Mouse (Mus musculus): ENCODE data around the gene Mrpl23. TPM values are rescaled to one million over a fixed set of nuclear protein-coding genes. Genes with fewer than 3 reads are reported as not detected.

Gene Mrpl23
- polyA plus RNA-seq, 1 experiment from 2014 or later: 20.3 TPM

DNA sequence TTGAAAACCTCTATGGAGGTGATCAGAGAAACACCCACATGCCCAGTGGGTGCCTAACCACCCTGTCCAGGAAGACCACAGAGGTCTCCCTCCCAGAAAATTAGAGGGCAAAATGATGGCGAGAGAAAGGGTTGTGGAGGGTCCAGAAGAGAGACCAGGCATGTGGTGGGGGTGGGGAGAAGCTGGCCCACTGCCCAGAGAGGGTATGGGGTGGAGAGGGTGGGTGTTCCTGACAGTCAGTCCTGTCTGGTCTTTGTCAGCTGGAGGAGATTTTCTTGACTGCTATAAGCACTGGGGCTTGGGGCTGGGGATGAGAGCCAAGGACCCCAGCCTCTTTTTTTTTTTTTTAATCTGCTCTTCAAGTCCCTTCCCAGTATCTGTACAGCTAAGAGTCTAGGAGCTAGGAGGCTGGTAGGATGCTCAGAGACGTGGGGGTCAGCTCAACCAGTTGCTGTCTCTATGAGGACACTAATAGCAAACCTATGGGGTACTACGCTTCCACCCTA, 41.7 kb downstream of the Mrpl23 start:
- no peak for ATAC-seq (ENCODE audit: insufficient read depth)
- no peak for TF ChIP-seq CTCF (IDR thresholded peaks at IDR 0.05; ENCODE audit: low read depth)
- Histone ChIP-seq H3K4me1 (ENCODE audit: insufficient read depth) (peaks cover 57% of the 10 kb centered on the region), H3K9me3 (ENCODE audit: low read depth, low read length) (no peaks in the 10 kb centered on the region), H3K27ac (ENCODE audit: low read depth) (peak overlapping the region; percentile 98), H3K27me3 (ENCODE audit: insufficient read depth, low read length) (no peaks in the 10 kb centered on the region), H3K4me2 (peak overlapping the region; percentile 38; the same call in 1 of the 2 replicates), H3K4me3 (ENCODE audit: low read depth, low read length) (no peak overlapping the region), H3K36me3 (ENCODE audit: insufficient read depth) (peaks cover 6% of the 10 kb centered on the region), H3K9ac (no peak overlapping the region; the same call in 1 of the 2 replicates)
- WGBS: 42% methylated on average over 3 of the region's 3 CpGs
- DNase-seq: no peak

DNA sequence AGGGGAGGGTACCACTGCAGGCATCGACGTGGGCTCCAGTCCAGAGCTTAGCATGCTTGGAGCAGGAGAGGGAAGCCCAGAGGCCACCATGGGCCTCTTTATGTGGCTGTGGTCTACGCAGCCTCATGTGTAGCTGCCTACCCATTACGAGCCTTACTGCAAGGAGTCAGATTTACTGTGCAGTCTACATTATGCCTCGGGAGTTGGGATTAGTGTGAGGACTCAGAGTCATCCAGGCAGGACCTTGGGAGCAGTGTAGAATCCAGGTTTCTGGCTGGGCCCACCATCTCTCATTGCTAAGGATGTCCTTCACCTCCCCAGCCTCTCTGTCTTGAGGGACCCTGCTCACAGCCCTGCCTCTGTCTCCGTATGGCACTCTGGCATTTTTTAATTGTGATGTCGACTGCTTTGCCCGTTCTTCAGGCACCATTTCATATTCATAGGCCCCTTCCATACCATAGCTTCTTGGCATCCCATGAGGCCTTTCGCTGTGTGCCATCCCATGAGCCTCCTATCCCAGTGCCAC, 42.4 kb downstream of the Mrpl23 start:
- no peak for ATAC-seq (ENCODE audit: insufficient read depth)

GRCm38 (mm10) chr7:142575491-142575890, 43.0 kb downstream of the Mrpl23 start:
- H3K9ac ChIP-seq: peak overlapping the region; percentile 73
- H3K27me3 ChIP-seq (ENCODE audit: insufficient read depth, low read length): no peaks in the 10 kb centered on the region
- ATAC-seq (ENCODE audit: insufficient read depth): no peak
- H3K36me3 ChIP-seq (ENCODE audit: insufficient read depth): peaks cover 6% of the 10 kb centered on the region
- WGBS: 66% methylated on average over 12 of the region's 12 CpGs
- peaks cover under 1% of the 10 kb centered on the region; the same call in 1 of the 2 replicates for H3K9me3 ChIP-seq (ENCODE audit: low read depth, low read length)
- TF ChIP-seq CTCF (IDR thresholded peaks at IDR 0.05; ENCODE audit: low read depth): no peak
- peaks cover 46% of the 10 kb centered on the region for H3K4me1 ChIP-seq (ENCODE audit: insufficient read depth)
- peak overlapping the region; percentile 98 for H3K27ac ChIP-seq (ENCODE audit: low read depth)
- peak overlapping the region; percentile 56 for H3K4me3 ChIP-seq (ENCODE audit: low read depth, low read length)
- H3K4me2 ChIP-seq: peak overlapping the region; percentile 61
- DNase-seq: no peak

More for the DNA sequence above, 42.4 kb downstream of the Mrpl23 start:
- WGBS: 47% methylated on average over 9 of the region's 9 CpGs
- peak overlapping the region; percentile 98 for H3K27ac ChIP-seq (ENCODE audit: low read depth)
- no peak for TF ChIP-seq CTCF (IDR thresholded peaks at IDR 0.05; ENCODE audit: low read depth)
- H3K36me3 ChIP-seq (ENCODE audit: insufficient read depth): peaks cover 6% of the 10 kb centered on the region
- H3K4me1 ChIP-seq (ENCODE audit: insufficient read depth): peaks cover 50% of the 10 kb centered on the region
- no peak for DNase-seq
- H3K4me3 ChIP-seq (ENCODE audit: low read depth, low read length): no peak overlapping the region
- peak overlapping the region; percentile 9; the same call in 1 of the 2 replicates for H3K9ac ChIP-seq
- H3K4me2 ChIP-seq: peak overlapping the region; percentile 61
- H3K27me3 ChIP-seq (ENCODE audit: insufficient read depth, low read length): no peaks in the 10 kb centered on the region
- H3K9me3 ChIP-seq (ENCODE audit: low read depth, low read length): no peaks in the 10 kb centered on the region

GRCm38 (mm10) chr7:142575971-142576370, 43.5 kb downstream of the Mrpl23 start:
- DNase-seq (no peak), ATAC-seq (ENCODE audit: insufficient read depth) (no peak)
- H3K27me3 ChIP-seq (ENCODE audit: insufficient read depth, low read length): no peaks in the 10 kb centered on the region
- WGBS: 55% methylated on average over 5 of the region's 5 CpGs
- peak overlapping the region; percentile 56 for H3K4me3 ChIP-seq (ENCODE audit: low read depth, low read length)
- peaks cover 3% of the 10 kb centered on the region; the same call in 1 of the 2 replicates for H3K9me3 ChIP-seq (ENCODE audit: low read depth, low read length)
- TF ChIP-seq CTCF (IDR thresholded peaks at IDR 0.05; ENCODE audit: low read depth): no peak
- peak overlapping the region; percentile 73 for H3K9ac ChIP-seq
- H3K4me2 ChIP-seq: peak overlapping the region; percentile 61
- H3K36me3 ChIP-seq (ENCODE audit: insufficient read depth): peaks cover 6% of the 10 kb centered on the region
- H3K27ac ChIP-seq (ENCODE audit: low read depth): peak overlapping the region; percentile 98
- peaks cover 44% of the 10 kb centered on the region for H3K4me1 ChIP-seq (ENCODE audit: insufficient read depth)

DNA sequence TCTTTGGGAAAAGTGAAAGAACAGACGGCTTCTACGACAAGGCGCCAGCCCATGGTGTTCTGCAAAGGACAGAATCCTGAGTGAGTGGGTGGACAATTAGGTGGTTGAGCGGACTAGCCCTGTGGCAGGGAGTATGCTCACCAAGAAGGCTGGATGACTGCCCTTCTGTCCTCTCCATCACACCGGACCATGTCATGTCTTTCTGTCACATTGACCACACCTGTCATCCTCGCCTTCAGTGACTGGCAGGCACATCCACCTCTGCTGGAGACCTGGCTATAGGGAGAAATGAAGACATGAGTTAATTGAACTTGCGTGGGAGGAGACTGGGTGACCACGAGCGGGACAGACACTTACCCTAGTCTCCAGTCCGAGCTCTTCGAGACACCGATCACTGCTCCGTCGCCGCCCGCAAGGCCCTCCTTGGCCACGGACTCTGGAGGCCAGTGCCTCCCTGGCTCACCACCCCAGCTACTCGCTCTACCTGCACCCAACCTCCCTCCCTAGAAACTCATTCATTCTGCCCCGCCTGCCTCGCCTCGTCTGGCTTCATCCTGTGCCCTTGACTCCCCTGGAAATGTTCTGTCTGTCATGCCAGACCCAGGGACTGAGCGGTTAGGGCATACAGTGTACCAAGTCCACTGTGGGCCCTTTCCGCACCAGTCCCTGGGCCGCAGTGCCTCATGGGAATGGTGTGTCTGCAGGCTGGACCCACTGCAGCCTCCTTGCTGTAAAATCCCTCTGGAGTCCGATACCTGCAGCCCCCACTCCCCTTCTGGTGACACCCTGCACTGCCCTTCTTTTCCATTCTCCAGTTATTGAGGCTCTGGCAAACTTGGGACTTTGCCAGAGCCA, 44.2 kb downstream of the Mrpl23 start:
- Histone ChIP-seq H3K27me3 (ENCODE audit: insufficient read depth, low read length) (no peaks in the 10 kb centered on the region), H3K9ac (peak overlapping the region; percentile 73), H3K4me1 (ENCODE audit: insufficient read depth) (peaks cover 37% of the 10 kb centered on the region), H3K4me3 (ENCODE audit: low read depth, low read length) (peak overlapping the region; percentile 56), H3K4me2 (peak overlapping the region; percentile 61), H3K9me3 (ENCODE audit: low read depth, low read length) (peaks cover 5% of the 10 kb centered on the region; the same call in 1 of the 2 replicates), H3K27ac (ENCODE audit: low read depth) (peak overlapping the region; percentile 98), H3K36me3 (ENCODE audit: insufficient read depth) (peaks cover 6% of the 10 kb centered on the region)
- DNase-seq (no peak), ATAC-seq (ENCODE audit: insufficient read depth) (no peak)
- WGBS: 54% methylated on average over 25 of the region's 25 CpGs
- no peak for TF ChIP-seq CTCF (IDR thresholded peaks at IDR 0.05; ENCODE audit: low read depth)

DNA sequence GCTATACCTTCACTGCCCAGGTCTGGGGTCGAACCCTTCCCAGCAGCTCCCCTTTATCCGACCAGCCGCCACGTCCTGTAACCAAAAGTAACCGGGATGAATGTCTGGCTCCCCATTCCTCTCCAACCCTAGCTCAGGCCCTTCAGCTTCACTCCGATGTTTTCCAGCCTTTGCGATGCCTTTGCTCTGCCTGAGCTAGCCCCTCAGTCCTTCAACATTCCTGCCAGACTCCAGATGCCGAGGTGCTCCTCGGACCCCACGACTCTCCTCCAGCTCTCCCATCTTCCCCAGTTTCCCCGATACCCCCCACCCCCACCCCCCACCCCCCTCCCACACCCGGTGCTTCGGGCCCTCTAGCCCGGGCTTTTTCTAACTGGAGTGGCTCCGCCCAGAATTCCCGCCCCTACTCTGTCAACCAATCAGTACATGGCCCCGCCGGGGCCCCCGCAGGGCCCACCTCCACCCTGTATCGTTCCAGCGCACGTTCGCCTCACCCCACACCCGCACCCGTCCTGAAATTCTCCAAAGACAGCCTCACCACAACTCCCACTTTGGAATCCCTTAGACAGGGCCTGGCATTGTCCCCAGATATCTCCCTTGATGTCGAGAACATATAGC, 45.4 kb downstream of the Mrpl23 start:
- no peak for TF ChIP-seq CTCF (IDR thresholded peaks at IDR 0.05; ENCODE audit: low read depth)
- DNase-seq: peak; percentile 92
- Histone ChIP-seq H3K9ac (peak overlapping the region; percentile 73), H3K27ac (ENCODE audit: low read depth) (peak overlapping the region; percentile 98), H3K4me1 (ENCODE audit: insufficient read depth) (peaks cover 25% of the 10 kb centered on the region), H3K36me3 (ENCODE audit: insufficient read depth) (peaks cover 6% of the 10 kb centered on the region), H3K9me3 (ENCODE audit: low read depth, low read length) (peaks cover 7% of the 10 kb centered on the region; the same call in 1 of the 2 replicates), H3K4me3 (ENCODE audit: low read depth, low read length) (peak overlapping the region; percentile 56), H3K4me2 (peak overlapping the region; percentile 61), H3K27me3 (ENCODE audit: insufficient read depth, low read length) (no peaks in the 10 kb centered on the region)
- peak; percentile 79 for ATAC-seq (ENCODE audit: insufficient read depth)
- 37% methylated on average over 26 of the region's 26 CpGs for WGBS
